Mouse (Mus musculus): Measurements from ENCODE around the gene Adprm.

GRCm38 (mm10) chr11:67061311-67061710, 8.9 kb upstream of the Adprm start:
- TF ChIP-seq CTCF (IDR thresholded peaks at IDR 0.05; ENCODE audit: insufficient read depth, low read depth, low read length) (no peak), POLR2A (IDR thresholded peaks at IDR 0.05; ENCODE audit: insufficient read depth, low read depth, low read length) (no peak)
